Mouse (Mus musculus): Measurements from ENCODE around the gene Olfr133. TPM values are rescaled to one million over a fixed set of nuclear protein-coding genes. Genes with fewer than 3 reads are reported as not detected.
"Not testable (repeated sequence)": the region's sequence is repeated elsewhere in the genome, so short reads cannot be mapped to it uniquely, and the experiment has no call there.

The Olfr133 gene
- total RNA-seq (2021) = not detected
- long read RNA-seq, experiment 1 = 0 reads
- long read RNA-seq, experiment 2 = 0 reads

DNA sequence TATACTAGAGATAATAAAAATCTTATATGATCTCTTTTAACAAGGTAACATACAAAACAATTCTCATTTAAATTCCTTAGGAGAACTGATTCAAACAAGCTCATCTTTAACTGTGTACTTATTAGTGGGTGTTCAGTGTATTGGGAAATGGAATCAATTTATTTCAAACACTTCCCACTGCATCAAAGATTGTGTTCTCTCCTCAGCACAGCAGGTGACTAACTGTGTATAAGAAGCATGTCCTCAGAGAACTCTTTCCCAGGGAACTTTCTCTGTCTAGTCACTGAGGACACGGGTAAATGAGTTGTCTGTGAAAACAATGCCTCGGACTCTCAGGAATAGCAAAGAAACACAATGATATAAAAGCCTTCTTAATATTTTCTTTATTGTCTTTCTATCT is at the start of gene Olfr133:
Gene Olfr133 (plus strand): TSS at position 301 of the 400 bp plus-strand sequence.
- no peak for DNase-seq

DNA sequence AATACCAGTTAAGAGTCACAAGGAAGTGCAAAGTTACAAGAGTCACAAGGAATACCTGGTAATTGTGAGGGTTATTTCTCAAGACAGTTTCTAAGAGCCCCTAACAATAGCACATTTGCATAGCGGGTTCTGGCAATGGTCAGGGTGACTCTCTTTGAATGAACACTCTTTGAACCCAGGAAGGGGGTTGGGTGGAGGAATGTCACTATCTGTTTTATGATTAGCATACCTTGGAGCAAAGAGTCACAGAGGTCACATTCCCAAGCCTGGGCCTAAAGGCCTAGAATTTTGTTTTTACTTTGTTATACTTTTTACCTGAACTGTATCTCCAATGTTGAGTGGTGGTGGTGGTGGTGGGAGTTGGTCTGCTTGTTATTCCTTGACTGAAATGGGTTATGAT is 20.9 kb upstream of the Olfr133 start:
- DNase-seq = not testable (repeated sequence)

GRCm38 (mm10) chr17:38125371-38125770 is 19.7 kb upstream of the Olfr133 start:
- DNase-seq = not testable (repeated sequence)

- DNase-seq = no peak
These were observed 10.7 kb upstream of the Olfr133 start, which contains the start of gene Olfr132 for GRCm38 (mm10) chr17:38134426-38134825. Olfr132 (minus strand) TSS chr17:38134526.

DNA sequence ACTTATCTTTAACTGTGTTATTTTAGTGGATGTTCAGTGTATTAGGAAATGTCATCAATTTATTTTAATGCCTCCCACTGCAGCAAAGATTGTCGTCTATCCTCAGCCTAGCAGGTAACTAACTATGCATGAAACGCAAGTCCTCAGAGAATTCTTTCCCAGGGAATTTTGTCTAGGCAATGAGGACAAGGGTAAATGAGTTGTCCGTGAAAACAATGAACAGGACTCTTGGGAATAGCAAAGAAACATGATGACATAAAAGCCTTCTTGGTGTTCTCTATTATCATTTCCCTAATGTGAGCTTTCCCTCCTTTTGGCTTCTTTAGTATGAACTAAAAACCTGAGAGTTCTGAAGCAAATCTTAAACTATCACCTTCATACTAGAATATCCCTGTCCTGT is 26.0 kb downstream of the Olfr133 start, which contains the start of gene Olfr134:
Gene Olfr134 (plus strand): TSS at position 301 of the 400 bp plus-strand sequence.
- no peak for DNase-seq

Other genes with a start within 250 kb of the Olfr133 start
- gene Olfr127, start 244.8 kb upstream of the Olfr133 start, total RNA-seq (2021) = not detected
- not detected for gene Olfr128, start 224.7 kb upstream of the Olfr133 start, total RNA-seq (2021)
- gene Olfr761, start 192.2 kb upstream of the Olfr133 start, total RNA-seq (2021) = not detected
- not detected for gene Olfr129, start 85.2 kb upstream of the Olfr133 start, total RNA-seq (2021)
- not detected for gene Olfr130, start 81.4 kb upstream of the Olfr133 start, total RNA-seq (2021)
- gene Olfr131, start 56.6 kb upstream of the Olfr133 start, total RNA-seq (2021) = not detected
- gene Olfr132, start 10.8 kb upstream of the Olfr133 start, total RNA-seq (2021) = not detected
- not detected for gene Olfr134, start 26.1 kb downstream of the Olfr133 start, total RNA-seq (2021)
- gene Olfr135, start 59.1 kb downstream of the Olfr133 start, total RNA-seq (2021) = not detected
- not detected for gene Olfr138, start 115.8 kb downstream of the Olfr133 start, total RNA-seq (2021)
- not detected for gene Olfr137, start 162.3 kb downstream of the Olfr133 start, total RNA-seq (2021)
- gene Olfr136, start 184.6 kb downstream of the Olfr133 start, total RNA-seq (2021) = not detected

Measured in adrenal gland, postnatal 10 days (tissue).